Mouse (Mus musculus) spleen, postnatal 10 days (tissue): ENCODE data around the gene Acot4.
"Not testable (repeated sequence)": the region's sequence is repeated elsewhere in the genome, so short reads cannot be mapped to it uniquely, and the experiment has no call there.

ENCODE experiments used
- DNase-seq, 2 experiments: peaks; one replicate each; pipeline ENCODE4 v3.0.0; 2021 to 2022; ENCODE audit warnings: low spot score in 2 of 2

Gene Acot4

DNA sequence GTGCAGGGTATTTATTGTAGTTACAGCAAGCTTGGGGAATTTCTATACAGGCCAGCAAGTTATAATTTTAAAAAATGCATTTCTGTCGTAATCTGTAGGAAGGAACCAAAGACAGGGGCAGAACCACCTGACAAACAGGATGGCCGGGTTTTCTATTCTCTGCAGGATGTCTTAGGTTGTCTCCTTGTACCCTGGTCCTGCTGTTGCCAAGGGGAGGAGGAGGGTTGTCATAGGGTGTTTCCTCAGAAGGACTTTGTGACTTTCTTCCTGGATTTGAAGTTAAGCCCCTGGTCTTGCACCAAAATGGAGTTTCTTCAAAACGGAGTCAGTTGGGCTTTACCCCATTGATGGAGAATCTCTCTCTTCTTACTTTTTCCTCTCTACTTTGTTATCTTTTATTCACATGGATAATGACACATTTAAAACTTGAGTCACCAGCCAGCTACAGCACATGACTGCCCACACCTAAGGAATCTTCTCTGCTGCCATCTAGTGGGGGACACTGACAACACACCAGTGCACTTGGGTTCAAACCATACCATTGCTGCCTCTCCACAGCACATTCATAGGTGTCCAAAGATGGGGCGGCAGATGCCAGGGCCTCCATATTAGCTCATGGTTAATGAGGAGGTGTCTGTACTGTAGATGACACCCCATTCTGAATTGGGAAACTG is 7.4 kb upstream of the Acot4 start:
- DNase-seq = peak; percentile 52 to 78

GRCm38 (mm10) chr12:84032854-84033253 is 5.3 kb upstream of the Acot4 start:
- DNase-seq = no peak

DNA sequence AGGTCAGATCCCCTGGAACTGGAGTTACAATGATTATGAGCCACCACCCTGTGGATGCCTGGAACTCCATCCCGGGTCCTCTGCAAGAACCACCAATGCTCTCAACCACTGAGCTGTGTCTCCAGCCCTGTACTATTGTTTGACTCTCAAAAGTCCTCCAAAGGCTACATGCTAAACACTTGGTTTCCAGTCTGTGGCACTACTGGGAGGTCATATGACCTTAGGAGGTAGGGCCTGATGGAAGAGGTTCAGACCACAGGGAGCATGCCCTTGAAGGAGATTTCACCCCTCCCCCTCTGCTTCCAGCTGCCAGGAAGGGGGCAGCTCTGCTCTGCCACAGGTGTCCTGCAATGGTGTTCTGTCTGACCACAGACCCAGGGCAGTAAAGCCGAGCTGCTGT is 4.9 kb upstream of the Acot4 start:
- not testable (repeated sequence) for DNase-seq

DNA sequence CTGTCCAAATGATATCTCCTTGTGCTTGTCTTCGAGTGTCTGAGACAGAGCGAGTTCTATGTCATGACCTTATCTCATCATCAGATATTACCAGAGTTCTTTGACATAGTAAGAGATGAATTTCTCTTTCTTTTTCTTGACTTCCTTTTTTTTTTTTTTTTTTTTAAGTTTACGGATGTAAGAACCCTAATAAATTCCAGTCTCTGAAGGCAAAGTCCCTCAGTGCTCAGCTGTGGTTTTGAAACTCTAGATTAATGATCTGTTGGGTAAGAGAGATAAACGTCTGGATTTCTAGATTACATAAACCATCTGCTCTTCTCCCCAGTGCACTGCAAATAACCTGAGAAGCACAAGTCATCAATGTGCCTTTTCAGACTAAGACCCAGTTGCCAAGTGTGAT is 4.1 kb upstream of the Acot4 start:
- DNase-seq = no peak

GRCm38 (mm10) chr12:84038691-84039111 is 522 bp downstream of the Acot4 start, which contains the start of gene Gm49366:
TSS of gene Gm49366 (plus strand) at chr12:84038935.
- DNase-seq = peak in 1 of 2 experiments; percentile 16

DNA sequence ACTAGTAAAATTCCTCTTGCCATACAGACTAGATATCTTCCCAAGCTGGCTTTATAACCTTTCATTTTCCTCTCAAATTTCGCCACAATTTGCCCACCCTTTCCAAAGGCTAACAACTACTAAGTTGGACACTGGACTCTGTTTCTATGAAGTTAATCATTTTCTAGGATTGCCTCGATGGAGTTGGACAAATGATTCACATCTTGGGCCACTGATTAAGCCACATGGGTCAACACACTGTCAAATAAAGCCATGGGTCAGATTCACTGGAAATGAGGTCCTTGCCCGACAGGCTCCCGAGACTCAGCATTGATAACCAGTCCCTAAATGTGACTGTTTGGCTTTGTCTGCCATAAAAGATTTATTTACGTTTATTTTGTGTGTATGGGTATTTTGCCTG is 4.1 kb downstream of the Acot4 start:
- no peak for DNase-seq

- no peak for DNase-seq
Measured at GRCm38 (mm10) chr12:84044045-84044444, 5.9 kb downstream of the Acot4 start.

GRCm38 (mm10) chr12:84046906-84047305 is 8.7 kb downstream of the Acot4 start:
- no peak for DNase-seq

DNA sequence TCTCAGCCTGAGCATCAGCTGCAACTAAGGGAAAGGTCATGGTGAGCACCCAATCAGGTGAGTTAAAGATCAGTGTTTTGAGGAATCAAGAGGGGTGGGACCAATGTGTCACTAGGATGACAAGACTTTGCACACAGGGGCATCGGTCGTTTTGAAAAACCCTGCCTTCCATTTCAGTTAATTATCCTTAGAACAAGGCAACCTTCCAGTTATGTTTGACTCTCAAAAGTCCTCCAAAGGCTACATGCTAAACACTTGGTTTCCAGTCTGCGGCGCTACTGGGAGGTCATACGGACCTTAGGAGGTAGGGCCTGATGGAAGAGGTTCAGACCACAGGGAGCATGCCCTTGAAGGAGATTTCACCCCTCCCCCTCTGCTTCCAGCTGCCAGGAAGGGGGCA is 12.6 kb downstream of the Acot4 start:
- DNase-seq = not testable (repeated sequence)

- no peak for DNase-seq
Measured at GRCm38 (mm10) chr12:84051937-84052474, 13.8 kb downstream of the Acot4 start, which contains the start of gene Acot3. TSS of gene Acot3 (plus strand) at chr12:84052144.

DNA sequence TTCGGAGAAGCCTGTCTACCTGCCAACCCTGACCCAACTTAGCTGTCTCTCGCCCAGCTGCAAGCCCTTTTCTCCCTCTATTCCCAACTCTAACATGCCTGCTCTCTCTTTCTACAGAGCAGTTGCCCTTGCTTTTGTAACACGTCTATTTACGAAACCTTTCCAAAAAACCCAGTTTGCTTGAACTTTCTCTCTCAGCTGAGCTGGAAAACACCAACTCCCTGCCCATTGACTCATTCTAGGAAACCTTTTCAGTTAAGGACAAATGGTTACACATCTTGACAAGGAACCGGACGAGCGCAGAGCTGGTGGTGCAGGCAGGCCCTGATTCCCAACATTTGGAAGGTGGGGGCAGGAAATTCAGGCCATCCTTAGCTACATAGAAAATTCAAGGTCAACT is 14.4 kb downstream of the Acot4 start:
- DNase-seq = no peak

- no peak for DNase-seq
Measured at GRCm38 (mm10) chr12:84053173-84053572, 15.0 kb downstream of the Acot4 start.

DNA sequence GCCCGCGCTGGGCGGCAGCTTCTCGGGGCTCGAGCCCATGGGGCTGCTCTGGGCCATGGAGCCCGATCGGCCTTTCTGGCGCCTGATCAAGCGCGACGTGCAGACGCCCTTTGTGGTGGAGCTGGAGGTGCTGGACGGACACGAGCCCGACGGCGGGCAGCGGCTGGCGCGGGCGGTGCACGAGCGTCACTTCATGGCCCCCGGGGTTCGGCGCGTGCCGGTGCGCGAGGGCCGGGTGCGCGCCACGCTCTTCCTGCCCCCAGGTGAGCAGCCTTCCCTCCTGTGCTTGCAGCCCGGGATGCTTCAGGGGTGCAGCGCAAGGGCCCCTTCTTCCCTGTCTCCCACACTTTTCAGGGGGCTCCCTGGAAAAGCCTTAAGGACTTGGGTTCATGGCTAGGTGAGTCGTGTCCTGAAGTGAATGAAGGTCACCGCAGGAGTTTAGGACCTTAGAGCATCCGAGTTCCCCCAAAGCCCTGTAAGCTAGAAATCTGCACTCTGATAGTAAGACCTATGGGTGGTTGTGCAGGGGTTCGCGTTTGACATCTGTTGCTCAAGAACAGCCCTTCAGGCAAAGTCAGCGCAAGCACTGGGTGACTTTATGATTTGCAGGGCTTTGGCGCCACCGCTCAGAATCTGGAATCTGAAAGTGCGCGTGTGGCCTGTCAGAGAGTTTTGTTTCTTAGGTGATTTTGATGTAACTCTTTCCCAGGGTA is 15.7 kb downstream of the Acot4 start:
- no peak for DNase-seq

GRCm38 (mm10) chr12:84060946-84061345 is 22.8 kb downstream of the Acot4 start:
- DNase-seq = no peak

DNA sequence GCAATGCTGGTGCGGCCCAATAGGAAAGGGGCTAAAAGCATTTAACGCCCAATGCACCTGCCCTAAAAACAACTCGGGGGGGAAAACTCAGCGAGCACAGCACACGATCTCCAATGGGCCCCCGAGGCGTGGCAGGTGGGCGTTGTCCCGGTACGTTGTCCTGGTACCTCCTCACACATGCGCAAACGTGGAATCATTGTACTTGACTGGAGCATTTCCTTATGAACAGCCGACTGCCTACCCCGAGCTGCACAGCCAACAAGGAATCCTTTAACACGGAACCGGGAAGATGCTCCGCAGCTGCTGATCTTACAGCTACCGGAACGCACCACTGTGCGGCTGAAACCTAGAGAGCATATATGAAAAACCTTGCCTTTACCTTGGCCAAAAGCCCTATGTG is 24.2 kb downstream of the Acot4 start:
- DNase-seq = no peak

DNA sequence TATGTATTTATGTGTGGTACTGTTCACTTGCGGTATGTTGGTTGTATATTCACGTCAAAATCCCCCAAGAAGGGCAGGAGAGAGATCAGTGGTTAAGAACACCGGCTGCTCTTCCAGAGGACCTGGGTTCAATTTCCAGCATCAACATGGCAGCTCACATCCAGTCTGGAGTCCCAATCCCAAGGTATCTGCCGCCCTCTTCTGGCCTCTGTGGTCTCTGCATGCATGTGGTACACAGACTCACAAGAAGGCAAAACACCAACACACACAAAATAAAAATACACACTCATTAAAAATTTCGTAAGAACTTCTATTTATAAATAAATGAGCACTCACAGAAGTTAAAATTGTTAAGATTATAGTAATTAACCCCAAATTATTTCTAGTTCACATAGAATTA is 25.0 kb downstream of the Acot4 start:
- peak in 1 of 2 experiments; percentile 52 for DNase-seq

DNA sequence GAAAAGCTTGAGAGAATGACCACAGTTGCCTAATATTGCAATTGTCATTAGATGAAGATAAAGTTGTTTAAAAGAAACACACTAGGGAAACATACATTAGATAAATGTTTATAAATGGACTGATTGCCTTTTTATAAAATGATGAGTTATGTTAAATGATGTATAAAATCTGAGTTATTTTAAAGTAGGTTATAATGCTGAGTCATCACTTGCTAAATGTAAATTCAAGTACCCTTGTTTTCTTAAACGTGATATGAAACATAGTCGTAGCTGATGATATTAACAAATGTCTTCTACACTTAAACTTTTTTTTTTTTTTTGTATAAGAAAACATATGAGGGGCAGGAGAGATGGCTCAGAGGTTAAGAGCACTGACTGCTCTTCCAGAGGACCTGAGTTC is 25.7 kb downstream of the Acot4 start:
- DNase-seq = no peak

DNA sequence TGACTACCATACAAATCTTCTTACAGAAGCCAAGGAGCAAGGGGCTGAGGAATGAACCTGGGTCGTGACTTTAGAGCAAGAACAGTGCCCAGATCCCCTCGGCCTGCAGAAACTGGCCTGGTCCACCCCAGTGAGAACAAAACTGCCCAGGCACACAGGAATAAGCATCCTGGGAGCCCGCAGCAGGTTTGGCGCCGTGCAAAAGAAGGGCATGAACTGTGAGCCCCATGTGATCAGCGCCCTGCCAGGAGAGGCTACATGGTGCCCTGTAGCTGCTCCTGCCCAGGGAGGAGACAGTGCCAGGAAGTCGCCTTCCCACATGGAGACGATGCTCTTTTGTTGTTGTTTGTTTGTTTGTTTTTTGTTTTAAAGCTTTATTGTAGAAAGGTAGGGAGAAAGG is 26.4 kb downstream of the Acot4 start:
- no peak for DNase-seq

DNA sequence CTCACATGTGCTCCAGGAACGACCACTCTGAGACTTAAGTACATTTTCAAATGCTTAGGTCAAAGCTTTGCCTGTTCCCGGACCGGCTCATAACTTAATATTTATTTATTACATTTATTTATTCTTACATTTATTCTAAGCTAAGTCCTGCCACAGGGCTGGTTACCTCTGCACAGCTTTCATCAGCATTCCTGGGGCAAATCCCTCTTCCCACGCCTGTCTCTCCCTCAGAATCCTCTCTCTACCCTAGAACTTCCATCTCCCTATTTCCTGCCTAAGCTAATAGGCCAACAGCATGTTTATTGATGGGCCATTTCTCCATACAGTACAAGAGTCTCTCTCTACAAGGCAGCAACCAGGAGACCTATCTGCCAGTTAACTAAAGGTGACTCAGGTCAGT is 29.6 kb downstream of the Acot4 start:
- no peak for DNase-seq

GRCm38 (mm10) chr12:84068296-84068695 is 30.1 kb downstream of the Acot4 start:
- no peak for DNase-seq

DNA sequence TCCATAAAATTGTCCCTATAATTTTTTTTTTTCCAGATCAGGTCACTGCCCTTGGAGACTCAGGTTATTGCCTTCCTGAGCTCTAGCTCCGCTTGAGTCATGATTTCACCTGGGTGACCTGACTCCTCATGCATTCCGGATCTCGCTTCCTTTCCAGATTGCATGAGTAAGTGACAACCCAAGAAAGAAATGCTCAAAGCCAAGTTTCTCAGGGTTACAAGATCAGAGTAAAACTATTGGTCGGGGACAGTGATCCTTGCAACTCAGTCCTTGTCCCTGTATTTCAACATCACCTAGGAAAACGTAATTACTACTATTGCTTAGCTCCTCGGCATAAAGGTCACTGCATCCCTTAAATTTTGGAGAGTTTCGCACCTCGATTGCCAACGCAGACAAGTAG is 30.8 kb downstream of the Acot4 start, which contains the start of gene Acot5:
TSS of gene Acot5 (plus strand) at position 340 of the 400 bp plus-strand sequence.
- no peak for DNase-seq

DNA sequence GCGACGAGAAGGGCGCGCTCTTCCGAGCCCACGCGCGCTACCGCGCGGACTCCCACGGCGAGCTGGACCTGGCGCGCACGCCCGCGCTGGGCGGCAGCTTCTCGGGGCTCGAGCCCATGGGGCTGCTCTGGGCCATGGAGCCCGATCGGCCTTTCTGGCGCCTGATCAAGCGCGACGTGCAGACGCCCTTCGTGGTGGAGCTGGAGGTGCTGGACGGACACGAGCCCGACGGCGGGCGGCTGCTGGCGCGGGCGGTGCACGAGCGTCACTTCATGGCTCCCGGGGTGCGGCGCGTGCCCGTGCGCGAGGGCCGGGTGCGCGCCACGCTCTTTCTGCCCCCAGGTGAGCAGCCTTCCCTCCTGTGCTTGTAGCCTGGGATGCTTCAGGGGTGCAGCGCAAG is 31.4 kb downstream of the Acot4 start:
- DNase-seq = peak; percentile 18 to 46

GRCm38 (mm10) chr12:84071696-84072095 is 33.5 kb downstream of the Acot4 start:
- no peak for DNase-seq
